Mouse (Mus musculus) neutrophil, adult 59 days (primary cell): ENCODE measurements around the gene Dlg1. TPM values are rescaled to one million over a fixed set of nuclear protein-coding genes. Genes with fewer than 3 reads are reported as not detected.

Source experiments
- total RNA-seq, 2 experiments: library from RNA; stranded (reverse); gene quantifications; 1 replicate in 1 of 2; 2 replicates in 1 of 2; pipeline ENCODE4 v1.2.4; 2023

The Dlg1 gene
- 10 to 100 TPM; 34.9 to 36.8 TPM for total RNA-seq

GRCm38 (mm10) chr16:31663379-31664286 is at the start of gene Dlg1:
Gene Dlg1 (plus strand): TSS chr16:31663443.

GRCm38 (mm10) chr16:31878573-31879257 is 215.5 kb downstream of the Dlg1 start, which contains the start of gene Meltf:
Gene Meltf (plus strand): TSS chr16:31878810.

Other genes starting within 250 kb of the Dlg1 start
- gene Bdh1, start 241.2 kb upstream of the Dlg1 start, total RNA-seq = 1 to 10 TPM; 1.1 to 2.2 TPM
- gene Meltf, start 215.4 kb downstream of the Dlg1 start, total RNA-seq = not detected